Mouse (Mus musculus) cerebellum, adult (tissue): ENCODE results near the gene Lbhd1.
"Not testable (repeated sequence)": the region's sequence is repeated elsewhere in the genome, so short reads cannot be mapped to it uniquely, and the experiment has no call there.

ENCODE experiments used
- ATAC-seq: cut with Nextera tagmentation; 2 replicates; pipeline ENCODE4 v1.9.2; 2017; ENCODE audit warnings: mild to moderate bottlenecking, moderate library complexity, mixed read lengths; ENCODE audit not compliant: insufficient number of reproducible peaks, low FRiP score, low TSS enrichment

Lbhd1 gene

GRCm38 (mm10) chr19:8871267-8872186 lies 12.0 kb upstream of the Lbhd1 start, which contains the start of gene Ubxn1:
Gene Ubxn1 (plus strand): TSS chr19:8871496.
- ATAC-seq = peak; percentile 89

DNA sequence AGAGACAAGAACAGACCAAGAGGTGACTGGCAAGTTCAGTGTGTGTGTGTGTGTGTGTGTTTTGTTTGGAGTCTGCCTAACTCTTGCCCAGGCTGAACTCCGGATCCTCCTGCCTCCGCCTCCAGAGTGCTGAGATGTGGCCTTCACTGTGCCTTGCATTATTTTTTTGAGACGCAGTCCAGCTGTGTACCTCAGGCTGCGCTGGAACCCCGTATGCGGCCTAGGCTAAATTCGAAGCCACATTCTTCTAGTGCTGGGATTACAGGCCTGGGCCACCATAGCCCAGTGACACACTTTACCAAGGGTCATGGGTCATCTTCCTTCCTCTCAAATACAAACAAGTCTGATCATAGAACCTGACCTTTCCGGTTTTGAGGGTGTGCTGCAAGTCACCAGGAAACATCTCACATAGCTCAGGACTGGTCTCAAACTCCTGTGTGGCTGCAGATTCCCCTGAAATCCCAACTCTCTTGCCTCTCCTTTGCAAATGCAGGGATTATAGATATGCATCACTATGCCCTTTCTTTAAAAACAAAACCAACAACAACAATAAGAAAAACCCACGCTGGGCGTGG lies 11.2 kb upstream of the Lbhd1 start:
- no peak for ATAC-seq

DNA sequence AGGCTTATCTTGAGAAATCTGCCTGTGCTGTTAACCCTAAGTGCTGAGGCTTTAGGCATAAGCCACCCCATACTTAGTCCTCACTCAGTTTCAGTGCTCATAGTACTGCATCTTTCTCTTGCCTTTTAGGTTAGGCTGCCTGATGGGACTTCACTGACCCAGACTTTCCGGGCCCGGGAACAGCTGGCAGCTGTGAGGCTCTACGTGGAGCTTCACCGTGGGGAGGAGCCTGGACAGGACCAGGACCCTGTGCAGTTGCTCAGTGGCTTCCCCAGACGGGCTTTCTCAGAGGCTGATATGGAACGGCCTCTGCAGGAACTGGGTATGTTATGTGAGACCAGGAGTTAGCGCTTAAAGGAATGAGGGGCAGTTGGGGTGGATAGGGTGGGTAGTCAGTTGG lies 8.5 kb upstream of the Lbhd1 start:
- no peak for ATAC-seq

- peak; percentile 82 for ATAC-seq
Observed at GRCm38 (mm10) chr19:8880311-8881033, 3.1 kb upstream of the Lbhd1 start, which contains the start of gene Uqcc3. Gene Uqcc3 (minus strand): TSS chr19:8880923.

DNA sequence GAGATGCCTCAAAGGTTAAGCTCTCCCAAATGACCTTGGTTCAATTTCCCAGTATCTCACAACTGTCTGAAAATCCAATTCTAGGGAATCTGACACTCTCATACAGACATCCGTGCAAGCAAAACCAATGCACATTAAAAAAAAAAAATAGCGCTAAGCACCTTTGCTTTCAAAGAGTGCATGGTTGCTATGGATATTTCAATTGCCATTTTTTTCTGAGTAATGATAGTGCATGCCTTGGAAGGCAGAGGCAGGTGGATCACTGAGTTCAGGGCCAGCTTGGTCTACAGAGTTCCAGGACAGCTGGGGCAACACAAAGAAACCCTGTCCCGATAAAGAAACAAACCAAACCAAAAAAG lies 2.5 kb upstream of the Lbhd1 start:
- ATAC-seq = no peak

DNA sequence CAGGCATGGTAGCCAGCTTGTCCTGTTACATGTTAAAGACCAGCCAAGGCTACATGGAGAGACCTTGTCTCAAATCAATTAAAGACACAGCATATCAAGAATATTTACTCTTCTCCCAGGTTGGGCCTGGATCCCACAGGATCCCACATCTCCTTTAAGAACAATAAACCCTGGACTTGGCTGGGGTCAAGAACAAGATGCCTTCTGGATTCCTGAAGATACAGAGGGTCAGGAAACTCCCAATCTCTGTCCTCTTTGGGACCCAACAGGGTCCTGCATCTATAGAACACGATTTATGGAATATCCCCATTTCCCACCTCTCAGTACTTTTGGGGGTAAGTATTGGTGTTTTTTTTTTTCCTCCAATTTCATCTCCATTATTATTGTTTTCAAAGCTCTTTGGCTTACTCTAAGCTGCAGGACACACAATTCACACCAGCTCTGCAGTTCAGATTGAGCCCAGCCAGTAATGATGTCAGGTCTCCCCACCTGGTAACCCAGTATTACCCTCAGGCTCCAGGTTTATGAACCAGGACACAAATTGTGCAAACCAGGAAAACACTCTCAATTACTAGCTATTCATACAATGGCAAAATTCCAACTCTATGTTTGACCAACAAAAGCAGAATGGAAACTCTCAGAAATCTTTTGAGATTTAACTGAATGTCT lies 3.5 kb downstream of the Lbhd1 start:
- ATAC-seq = no peak

GRCm38 (mm10) chr19:8887585-8888463 lies 4.3 kb downstream of the Lbhd1 start:
- no peak for ATAC-seq

- peak; percentile 94 for ATAC-seq
Observed at GRCm38 (mm10) chr19:8888511-8889385, 5.2 kb downstream of the Lbhd1 start, which contains the start of the genes 1810009A15Rik and Gm49416. Gene 1810009A15Rik (plus strand): TSS chr19:8888853. Gene Gm49416 (plus strand): TSS chr19:8888926.

DNA sequence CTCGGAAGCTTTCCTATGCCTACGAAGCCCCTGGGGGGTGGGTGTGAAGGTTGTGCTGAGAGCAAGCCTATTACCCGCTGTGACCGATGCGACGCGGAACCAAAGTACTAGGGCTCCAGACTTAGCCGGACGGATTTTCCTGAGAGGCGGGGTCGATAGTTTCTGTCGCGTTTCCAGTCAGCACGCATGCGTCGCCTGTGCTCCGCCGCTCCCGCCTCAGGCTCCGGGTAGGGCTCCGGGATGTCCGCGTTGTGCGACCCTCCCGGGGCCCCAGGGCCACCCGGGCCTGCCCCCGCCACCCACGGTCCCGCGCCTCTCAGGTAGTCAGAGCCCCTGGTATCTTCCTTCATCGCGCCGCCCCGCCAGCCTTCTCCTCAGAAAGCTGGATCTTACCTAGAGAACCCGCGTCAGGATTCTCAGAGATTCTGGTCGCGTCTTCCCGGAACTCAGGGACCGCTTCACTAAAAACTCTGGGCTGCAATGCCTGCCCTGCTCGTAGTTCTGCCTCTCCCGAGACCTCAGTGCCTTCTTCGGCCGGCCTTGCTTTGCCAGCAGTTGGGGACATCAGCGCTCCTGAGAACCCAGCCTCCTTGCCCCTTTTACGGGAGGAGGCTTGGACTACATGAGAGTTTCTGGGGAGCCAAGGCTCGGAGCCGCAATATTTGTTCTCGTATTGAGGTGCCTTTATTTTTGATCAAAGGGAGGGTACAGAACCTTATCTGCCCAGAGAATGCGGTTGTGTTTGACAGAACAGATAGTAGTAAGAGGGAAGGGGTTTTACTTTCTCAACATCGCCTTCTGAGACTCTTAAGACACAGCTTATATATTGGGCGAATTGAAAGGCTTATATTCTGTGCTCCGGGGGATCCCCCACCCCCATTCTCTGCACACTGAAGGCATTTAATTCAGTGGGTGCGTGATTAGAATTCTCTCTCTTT lies 9.6 kb downstream of the Lbhd1 start, which contains the start of gene Ints5:
TSS of gene Ints5 (plus strand) at position 177 of the 938 bp plus-strand sequence.
- ATAC-seq = peak; percentile 47; the same call in 1 of the 2 replicates

DNA sequence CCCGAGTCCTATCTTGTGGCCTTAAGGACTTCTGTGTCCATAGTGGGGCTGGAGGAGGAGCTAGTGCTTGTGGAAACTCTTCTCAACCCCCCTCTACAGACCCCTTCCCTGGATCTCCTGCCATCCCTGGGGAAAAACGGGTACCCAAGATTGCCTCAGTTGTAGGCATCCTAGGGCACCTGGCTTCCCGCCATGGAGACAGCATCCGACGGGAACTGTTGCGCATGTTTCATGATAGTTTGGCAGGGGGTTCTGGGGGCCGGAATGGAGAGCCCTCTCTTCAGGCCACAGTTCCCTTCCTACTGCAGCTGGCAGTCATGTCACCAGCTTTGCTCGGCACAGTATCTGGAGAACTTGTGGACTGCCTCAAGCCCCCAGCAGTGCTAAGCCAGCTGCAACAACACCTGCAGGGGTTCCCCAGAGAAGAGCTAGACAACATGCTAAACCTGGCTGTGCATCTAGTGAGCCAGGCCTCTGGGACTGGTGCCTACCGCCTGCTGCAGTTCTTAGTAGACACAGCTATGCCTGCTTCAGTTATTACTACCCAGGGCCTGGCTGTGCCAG lies 11.9 kb downstream of the Lbhd1 start:
- no peak for ATAC-seq

DNA sequence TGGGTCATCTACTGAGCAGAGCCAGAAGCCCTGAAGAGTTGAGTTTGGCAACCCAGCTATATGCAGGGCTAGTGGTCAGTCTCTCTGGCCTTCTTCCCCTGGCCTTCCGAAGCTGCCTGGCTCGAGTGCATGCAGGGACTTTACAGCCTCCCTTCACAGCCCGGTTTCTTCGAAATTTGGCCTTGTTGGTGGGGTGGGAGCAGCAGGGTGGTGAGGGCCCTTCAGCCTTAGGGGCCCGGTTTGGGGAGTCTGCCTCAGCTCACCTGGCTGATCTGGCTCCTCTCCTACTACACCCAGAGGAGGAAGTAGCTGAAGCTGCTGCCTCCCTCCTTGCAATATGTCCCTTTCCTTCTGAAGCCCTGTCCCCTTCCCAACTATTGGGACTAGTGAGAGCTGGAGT lies 12.7 kb downstream of the Lbhd1 start:
- not testable (repeated sequence) for ATAC-seq

- ATAC-seq = peak; percentile 6; the same call in 1 of the 2 replicates
Observed at GRCm38 (mm10) chr19:8897211-8897864, 13.8 kb downstream of the Lbhd1 start.

GRCm38 (mm10) chr19:8897865-8898495 lies 14.4 kb downstream of the Lbhd1 start, which contains the start of gene Ganab:
Gene Ganab (plus strand): TSS chr19:8898071.
- ATAC-seq = peak; percentile 97

DNA sequence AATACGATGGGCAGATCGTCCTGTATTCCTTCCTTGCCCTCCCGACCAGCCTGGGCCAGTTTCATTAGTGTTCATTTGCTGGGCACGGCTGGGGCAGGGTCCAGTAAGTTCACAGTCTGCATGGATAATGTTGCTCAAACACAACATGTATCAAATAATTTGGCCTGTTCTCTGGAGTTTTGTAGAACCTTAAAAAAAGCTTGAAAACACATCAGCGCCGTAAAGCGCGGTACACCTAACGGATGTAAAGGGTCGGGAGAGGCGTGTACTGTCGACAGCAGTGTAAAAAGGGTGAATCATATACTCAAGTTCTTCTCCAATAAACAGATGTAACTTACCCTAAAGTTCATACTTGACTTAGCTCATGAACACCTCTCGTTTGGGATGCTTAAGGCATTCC lies 15.0 kb downstream of the Lbhd1 start:
- ATAC-seq = no peak

GRCm38 (mm10) chr19:8899079-8899478 lies 15.5 kb downstream of the Lbhd1 start:
- no peak for ATAC-seq

GRCm38 (mm10) chr19:8903412-8903811 lies 19.9 kb downstream of the Lbhd1 start:
- no peak for ATAC-seq
